Mouse (Mus musculus): ENCODE measurements at regions not wholly inside any gene's neighbourhood (a gene's known extent, or its start where the extent isn't known, plus 50 kb on each side); places are given as distances from the start of the nearest gene placed in this dataset.

DNA sequence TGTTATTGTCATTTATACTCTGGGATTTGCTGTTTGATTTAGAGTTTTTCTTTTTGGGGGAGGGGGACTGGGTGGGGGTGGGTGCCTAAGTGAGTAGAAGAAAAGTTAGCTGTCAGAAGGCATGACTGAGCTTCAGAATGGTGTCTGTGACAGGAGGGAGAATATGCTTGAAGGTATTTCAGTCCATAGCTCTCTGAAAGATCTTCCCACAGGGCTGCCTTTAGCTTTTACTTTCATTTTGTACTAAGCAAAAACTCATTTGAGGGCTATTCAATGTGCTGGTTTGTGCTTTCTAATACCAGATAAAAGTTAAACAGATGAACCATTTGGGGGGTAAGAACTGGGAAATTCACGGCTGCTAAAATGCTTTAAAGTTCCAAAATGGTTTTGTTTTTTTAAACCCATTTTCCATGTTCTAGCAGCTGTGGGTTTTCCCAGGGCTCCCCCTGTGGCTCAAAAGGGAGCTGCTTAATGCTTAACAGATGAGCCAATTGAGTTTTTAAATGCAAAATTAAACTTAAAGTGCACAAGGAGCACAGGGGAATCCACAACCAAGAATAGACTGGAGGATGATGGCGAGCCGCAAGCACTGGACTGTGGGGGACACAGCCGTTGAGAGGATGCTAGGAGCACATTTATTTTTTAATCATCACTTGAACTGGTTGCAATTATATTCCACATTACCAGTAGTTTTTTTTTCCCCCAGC is 538.5 kb upstream of the Zic4 start:
- no peak for TF ChIP-seq CTCF (IDR thresholded peaks at IDR 0.05; ENCODE audit: low read depth, low read length)
- no peak for TF ChIP-seq POLR2AphosphoS5 (IDR thresholded peaks at IDR 0.05; ENCODE audit: insufficient replicate concordance, low read depth, low read length)
- TF ChIP-seq TAL1 (conservative IDR thresholded peaks at IDR 0.05; ENCODE audit: low read depth, low read length): no peak
- no peak for TF ChIP-seq GATA1 (IDR thresholded peaks at IDR 0.05; ENCODE audit: borderline replicate concordance, low read length)
- TF ChIP-seq GATA2 (IDR thresholded peaks at IDR 0.05; ENCODE audit: borderline replicate concordance, low read depth, low read length): no peak
